Mouse (Mus musculus): ENCODE data around the gene Cdkn2d. TPM values are rescaled to one million over a fixed set of nuclear protein-coding genes. Genes with fewer than 3 reads are reported as not detected.

Cdkn2d gene
- polyA plus RNA-seq, 1 experiment: 53.2 TPM

- no peak for TF ChIP-seq TCF12 (IDR thresholded peaks at IDR 0.05; ENCODE audit: insufficient read depth, poor library complexity, severe bottlenecking)
- TF ChIP-seq POLR2AphosphoS2 (IDR thresholded peaks at IDR 0.05; ENCODE audit: insufficient read length, low read depth): no peak
- no peak for TF ChIP-seq REST (IDR thresholded peaks at IDR 0.05; ENCODE audit: insufficient read depth, insufficient read length)
- no peak for TF ChIP-seq MYOD1 (IDR thresholded peaks at IDR 0.05; ENCODE audit: control insufficient read depth in 1 of 3, insufficient read length in 2 of 3, low read depth in 2 of 3)
- no peak for TF ChIP-seq MAX (IDR thresholded peaks at IDR 0.05; ENCODE audit: low read depth)
- no peak for TF ChIP-seq E2F4 (IDR thresholded peaks at IDR 0.05; ENCODE audit: insufficient read depth)
- no peak for TF ChIP-seq CEBPB (IDR thresholded peaks at IDR 0.05; ENCODE audit: insufficient read depth, poor library complexity, severe bottlenecking)
- TF ChIP-seq MYOG (IDR thresholded peaks at IDR 0.05; ENCODE audit: control insufficient read depth in 1 of 3, insufficient read depth in 1 of 3, insufficient read length in 2 of 3, low read depth in 2 of 3): no peak
- no peak for TF ChIP-seq SRF (IDR thresholded peaks at IDR 0.05; ENCODE audit: control insufficient read depth, insufficient read length, low read depth)
- TF ChIP-seq USF1 (IDR thresholded peaks at IDR 0.05; ENCODE audit: low read depth): no peak
- TF ChIP-seq TCF3 (IDR thresholded peaks at IDR 0.05; ENCODE audit: insufficient read length, low read depth): no peak
- Histone ChIP-seq H3K36me3 (ENCODE audit: control insufficient read depth, insufficient read depth) (no peaks in the 10 kb centered on the region), H3K27me3 (ENCODE audit: control insufficient read depth, insufficient read depth, insufficient read length) (peaks cover 25% of the 10 kb centered on the region), H3ac (ENCODE audit: control insufficient read depth, insufficient read length) (peak overlapping the region; percentile 49), H3K79me2 (ENCODE audit: control insufficient read depth, insufficient read depth) (no peaks in the 10 kb centered on the region), H3K4me3 (no peak overlapping the region), H3K4me2 (ENCODE audit: low read depth) (no peak overlapping the region)
Measured at GRCm38 (mm10) chr9:21244428-21245112, 46.6 kb downstream of the Cdkn2d start.

GRCm38 (mm10) chr9:21243826-21244427 lies 47.3 kb downstream of the Cdkn2d start:
- Histone ChIP-seq H3K79me2 (ENCODE audit: control insufficient read depth, insufficient read depth) (no peaks in the 10 kb centered on the region), H3K27me3 (ENCODE audit: control insufficient read depth, insufficient read depth, insufficient read length) (peaks cover 25% of the 10 kb centered on the region), H3ac (ENCODE audit: control insufficient read depth, insufficient read length) (peak overlapping the region; percentile 49), H3K36me3 (ENCODE audit: control insufficient read depth, insufficient read depth) (no peaks in the 10 kb centered on the region), H3K4me3 (no peak overlapping the region), H3K4me2 (ENCODE audit: low read depth) (no peak overlapping the region)
- TF ChIP-seq POLR2A (IDR thresholded peaks at IDR 0.05; ENCODE audit: insufficient read length, low read depth): no peak
- TF ChIP-seq CEBPB (IDR thresholded peaks at IDR 0.05; ENCODE audit: insufficient read depth, poor library complexity, severe bottlenecking): no peak
- no peak for TF ChIP-seq USF1 (IDR thresholded peaks at IDR 0.05; ENCODE audit: low read depth)
- no peak for TF ChIP-seq TCF12 (IDR thresholded peaks at IDR 0.05; ENCODE audit: insufficient read depth, poor library complexity, severe bottlenecking)
- TF ChIP-seq MYOD1 (IDR thresholded peaks at IDR 0.05; ENCODE audit: control insufficient read depth in 1 of 3, insufficient read length in 2 of 3, low read depth in 2 of 3): no peak

- Histone ChIP-seq H3K4me2 (ENCODE audit: low read depth) (no peak overlapping the region), H3K27me3 (ENCODE audit: control insufficient read depth, insufficient read depth, insufficient read length) (peaks cover 22% of the 10 kb centered on the region), H3ac (ENCODE audit: control insufficient read depth, insufficient read length) (no peak overlapping the region), H3K36me3 (ENCODE audit: control insufficient read depth, insufficient read depth) (no peaks in the 10 kb centered on the region), H3K79me2 (ENCODE audit: control insufficient read depth, insufficient read depth) (peaks cover 17% of the 10 kb centered on the region), H3K4me3 (no peak overlapping the region)
- TF ChIP-seq USF1 (IDR thresholded peaks at IDR 0.05; ENCODE audit: low read depth) (no peak), REST (IDR thresholded peaks at IDR 0.05; ENCODE audit: insufficient read depth, insufficient read length) (no peak), SRF (IDR thresholded peaks at IDR 0.05; ENCODE audit: control insufficient read depth, insufficient read length, low read depth) (no peak), MAX (IDR thresholded peaks at IDR 0.05; ENCODE audit: low read depth) (no peak)
Measured at GRCm38 (mm10) chr9:21241343-21241742, 49.9 kb downstream of the Cdkn2d start.

GRCm38 (mm10) chr9:21239465-21239848 lies 51.8 kb downstream of the Cdkn2d start:
- Histone ChIP-seq H3K27me3 (ENCODE audit: control insufficient read depth, insufficient read depth, insufficient read length) (peaks cover 11% of the 10 kb centered on the region), H3K4me3 (peak overlapping the region; percentile 60), H3K79me2 (ENCODE audit: control insufficient read depth, insufficient read depth) (peaks cover 23% of the 10 kb centered on the region), H3K36me3 (ENCODE audit: control insufficient read depth, insufficient read depth) (no peaks in the 10 kb centered on the region), H3K4me2 (ENCODE audit: low read depth) (peak overlapping the region; percentile 68), H3ac (ENCODE audit: control insufficient read depth, insufficient read length) (peak overlapping the region; percentile 40)
- TF ChIP-seq CEBPB (IDR thresholded peaks at IDR 0.05; ENCODE audit: insufficient read depth, poor library complexity, severe bottlenecking) (no peak), E2F4 (IDR thresholded peaks at IDR 0.05; ENCODE audit: insufficient read depth) (no peak), TCF3 (IDR thresholded peaks at IDR 0.05; ENCODE audit: insufficient read length, low read depth) (no peak), REST (IDR thresholded peaks at IDR 0.05; ENCODE audit: insufficient read depth, insufficient read length) (no peak), MAX (IDR thresholded peaks at IDR 0.05; ENCODE audit: low read depth) (no peak), POLR2A (IDR thresholded peaks at IDR 0.05; ENCODE audit: insufficient read length, low read depth) (no peak), USF1 (IDR thresholded peaks at IDR 0.05; ENCODE audit: low read depth) (no peak), TCF12 (IDR thresholded peaks at IDR 0.05; ENCODE audit: insufficient read depth, poor library complexity, severe bottlenecking) (no peak), POLR2AphosphoS2 (IDR thresholded peaks at IDR 0.05; ENCODE audit: insufficient read length, low read depth) (no peak)

GRCm38 (mm10) chr9:21238733-21239464 lies 52.3 kb downstream of the Cdkn2d start, which contains the start of gene Keap1:
Keap1 (minus strand) TSS chr9:21239361.
- peak within 1 kb of the TSS; percentile 60 for H3K4me3 ChIP-seq
- H3K36me3 ChIP-seq (ENCODE audit: control insufficient read depth, insufficient read depth): no peaks in the 10 kb centered on the region
- H3K27me3 ChIP-seq (ENCODE audit: control insufficient read depth, insufficient read depth, insufficient read length): peaks cover 6% of the 10 kb centered on the region
- peak within 1 kb of the TSS; percentile 85 for H3K4me2 ChIP-seq (ENCODE audit: low read depth)
- peaks cover 23% of the 10 kb centered on the region for H3K79me2 ChIP-seq (ENCODE audit: control insufficient read depth, insufficient read depth)
- H3ac ChIP-seq (ENCODE audit: control insufficient read depth, insufficient read length): peak within 1 kb of the TSS; percentile 40
- TF ChIP-seq SRF (IDR thresholded peaks at IDR 0.05; ENCODE audit: control insufficient read depth, insufficient read length, low read depth): no peak
- peak in 1 of 3 experiments; percentile 31 for TF ChIP-seq MYOD1 (IDR thresholded peaks at IDR 0.05; ENCODE audit: control insufficient read depth in 1 of 3, insufficient read length in 2 of 3, low read depth in 2 of 3)
- no peak for TF ChIP-seq CEBPB (IDR thresholded peaks at IDR 0.05; ENCODE audit: insufficient read depth, poor library complexity, severe bottlenecking)
- no peak for TF ChIP-seq TCF3 (IDR thresholded peaks at IDR 0.05; ENCODE audit: insufficient read length, low read depth)
- TF ChIP-seq TCF12 (IDR thresholded peaks at IDR 0.05; ENCODE audit: insufficient read depth, poor library complexity, severe bottlenecking): no peak
- peak; percentile 75 for TF ChIP-seq POLR2A (IDR thresholded peaks at IDR 0.05; ENCODE audit: insufficient read length, low read depth)
- no peak for TF ChIP-seq REST (IDR thresholded peaks at IDR 0.05; ENCODE audit: insufficient read depth, insufficient read length)
- no peak for TF ChIP-seq MAX (IDR thresholded peaks at IDR 0.05; ENCODE audit: low read depth)
- no peak for TF ChIP-seq USF1 (IDR thresholded peaks at IDR 0.05; ENCODE audit: low read depth)
- TF ChIP-seq POLR2AphosphoS2 (IDR thresholded peaks at IDR 0.05; ENCODE audit: insufficient read length, low read depth): peak; percentile 64
- no peak for TF ChIP-seq E2F4 (IDR thresholded peaks at IDR 0.05; ENCODE audit: insufficient read depth)
- no peak for TF ChIP-seq MYOG (IDR thresholded peaks at IDR 0.05; ENCODE audit: control insufficient read depth in 1 of 3, insufficient read depth in 1 of 3, insufficient read length in 2 of 3, low read depth in 2 of 3)
